Mouse (Mus musculus): Measurements from ENCODE around the gene Manba. TPM values are rescaled to one million over a fixed set of nuclear protein-coding genes. Genes with fewer than 3 reads are reported as not detected.
"Not testable (repeated sequence)": the region's sequence is repeated elsewhere in the genome, so short reads cannot be mapped to it uniquely, and the experiment has no call there.

The Manba gene
- polyA plus RNA-seq, 1 experiment from 2014 or later, result 5.8 TPM

GRCm38 (mm10) chr3:135524900-135525299 is 39.5 kb downstream of the Manba start:
- WGBS (ENCODE audit: insufficient replicate concordance), result 53% methylated on average over 2 of the region's 2 CpGs
- H3K36me3 ChIP-seq (replicated peaks); H3K27ac ChIP-seq (replicated peaks); H3K4me1 ChIP-seq (replicated peaks); H3K9me3 ChIP-seq (replicated peaks); H3K27me3 ChIP-seq; H3K9ac ChIP-seq; H3K4me3 ChIP-seq (replicated peaks); H3K4me2 ChIP-seq; ATAC-seq (ENCODE audit: insufficient read depth): not testable (repeated sequence)

GRCm38 (mm10) chr3:135529670-135530069 is 44.3 kb downstream of the Manba start:
- no peaks in the 10 kb centered on the region for H3K4me1 ChIP-seq (replicated peaks)
- no peak overlapping the region for H3K4me3 ChIP-seq (replicated peaks)
- WGBS (ENCODE audit: insufficient replicate concordance), result 77% methylated on average over 7 of the region's 7 CpGs
- H3K27me3 ChIP-seq, result no peaks in the 10 kb centered on the region
- H3K36me3 ChIP-seq (replicated peaks), result no peaks in the 10 kb centered on the region
- no peak overlapping the region for H3K9ac ChIP-seq
- no peak overlapping the region for H3K27ac ChIP-seq (replicated peaks)
- H3K9me3 ChIP-seq (replicated peaks), result no peaks in the 10 kb centered on the region
- no peak overlapping the region for H3K4me2 ChIP-seq
- ATAC-seq (ENCODE audit: insufficient read depth), result no peak

- Histone ChIP-seq H3K27ac (replicated peaks) (no peak overlapping the region), H3K36me3 (replicated peaks) (no peaks in the 10 kb centered on the region), H3K4me2 (no peak overlapping the region), H3K4me3 (replicated peaks) (no peak overlapping the region), H3K27me3 (no peaks in the 10 kb centered on the region), H3K9ac (no peak overlapping the region), H3K4me1 (replicated peaks) (no peaks in the 10 kb centered on the region), H3K9me3 (replicated peaks) (no peaks in the 10 kb centered on the region)
- 64% methylated on average over 2 of the region's 2 CpGs for WGBS (ENCODE audit: insufficient replicate concordance)
- no peak for ATAC-seq (ENCODE audit: insufficient read depth)
Observed at GRCm38 (mm10) chr3:135531762-135532161, 46.4 kb downstream of the Manba start.

GRCm38 (mm10) chr3:135534103-135534502 is 48.7 kb downstream of the Manba start:
- H3K9ac ChIP-seq, result no peak overlapping the region
- H3K4me1 ChIP-seq (replicated peaks), result no peaks in the 10 kb centered on the region
- ATAC-seq (ENCODE audit: insufficient read depth), result no peak
- no peak overlapping the region for H3K4me2 ChIP-seq
- no peaks in the 10 kb centered on the region for H3K9me3 ChIP-seq (replicated peaks)
- H3K4me3 ChIP-seq (replicated peaks), result no peak overlapping the region
- no peaks in the 10 kb centered on the region for H3K27me3 ChIP-seq
- WGBS (ENCODE audit: insufficient replicate concordance), result 46% methylated on average over 4 of the region's 5 CpGs
- no peaks in the 10 kb centered on the region for H3K36me3 ChIP-seq (replicated peaks)
- no peak overlapping the region for H3K27ac ChIP-seq (replicated peaks)

GRCm38 (mm10) chr3:135546212-135546923 is 61.0 kb downstream of the Manba start:
- Histone ChIP-seq H3K4me3 (replicated peaks) (no peak overlapping the region), H3K4me2 (no peak overlapping the region), H3K27ac (replicated peaks) (no peak overlapping the region), H3K36me3 (replicated peaks) (peaks cover 4% of the 10 kb centered on the region), H3K4me1 (replicated peaks) (no peaks in the 10 kb centered on the region), H3K27me3 (no peaks in the 10 kb centered on the region), H3K9me3 (replicated peaks) (no peaks in the 10 kb centered on the region), H3K9ac (no peak overlapping the region)
- WGBS (ENCODE audit: insufficient replicate concordance), result 62% methylated on average over 13 of the region's 13 CpGs
- no peak for ATAC-seq (ENCODE audit: insufficient read depth)

- Histone ChIP-seq H3K36me3 (replicated peaks) (peaks cover 4% of the 10 kb centered on the region), H3K27ac (replicated peaks) (no peak overlapping the region), H3K27me3 (no peaks in the 10 kb centered on the region), H3K4me1 (replicated peaks) (no peaks in the 10 kb centered on the region), H3K9me3 (replicated peaks) (no peaks in the 10 kb centered on the region), H3K9ac (no peak overlapping the region), H3K4me2 (no peak overlapping the region), H3K4me3 (replicated peaks) (no peak overlapping the region)
- WGBS (ENCODE audit: insufficient replicate concordance), result 73% methylated on average over 8 of the region's 8 CpGs
- no peak for ATAC-seq (ENCODE audit: insufficient read depth)
Observed at GRCm38 (mm10) chr3:135547298-135547697, 61.9 kb downstream of the Manba start.

GRCm38 (mm10) chr3:135552874-135553273 is 67.5 kb downstream of the Manba start:
- Histone ChIP-seq H3K27me3 (no peaks in the 10 kb centered on the region), H3K27ac (replicated peaks) (no peak overlapping the region), H3K4me1 (replicated peaks) (no peaks in the 10 kb centered on the region), H3K36me3 (replicated peaks) (peaks cover 4% of the 10 kb centered on the region), H3K9ac (no peak overlapping the region), H3K9me3 (replicated peaks) (no peaks in the 10 kb centered on the region), H3K4me2 (no peak overlapping the region), H3K4me3 (replicated peaks) (no peak overlapping the region)
- no peak for ATAC-seq (ENCODE audit: insufficient read depth)
- 71% methylated on average over 5 of the region's 5 CpGs for WGBS (ENCODE audit: insufficient replicate concordance)

- H3K27me3 ChIP-seq, result no peaks in the 10 kb centered on the region
- H3K4me2 ChIP-seq, result no peak overlapping the region
- H3K36me3 ChIP-seq (replicated peaks), result peaks cover 4% of the 10 kb centered on the region
- H3K27ac ChIP-seq (replicated peaks), result no peak overlapping the region
- no peaks in the 10 kb centered on the region for H3K4me1 ChIP-seq (replicated peaks)
- H3K4me3 ChIP-seq (replicated peaks), result no peak overlapping the region
- ATAC-seq (ENCODE audit: insufficient read depth), result no peak
- no peak overlapping the region for H3K9ac ChIP-seq
- whole genome bisulfite sequencing (ENCODE audit: insufficient replicate concordance), result 71% methylated on average over 6 of the region's 6 CpGs
- no peaks in the 10 kb centered on the region for H3K9me3 ChIP-seq (replicated peaks)
Observed at GRCm38 (mm10) chr3:135555192-135555591, 69.8 kb downstream of the Manba start.

- Histone ChIP-seq H3K36me3 (replicated peaks) (peaks cover under 1% of the 10 kb centered on the region), H3K4me3 (replicated peaks) (no peak overlapping the region), H3K4me2 (no peak overlapping the region), H3K9me3 (replicated peaks) (no peaks in the 10 kb centered on the region), H3K27me3 (no peaks in the 10 kb centered on the region), H3K27ac (replicated peaks) (no peak overlapping the region), H3K4me1 (replicated peaks) (no peaks in the 10 kb centered on the region), H3K9ac (no peak overlapping the region)
- ATAC-seq (ENCODE audit: insufficient read depth), result no peak
- WGBS (ENCODE audit: insufficient replicate concordance), result 60% methylated on average over 7 of the region's 7 CpGs
Observed at GRCm38 (mm10) chr3:135556052-135556587, 70.7 kb downstream of the Manba start.

GRCm38 (mm10) chr3:135556851-135557662 is 71.6 kb downstream of the Manba start:
- Histone ChIP-seq H3K4me1 (replicated peaks) (no peaks in the 10 kb centered on the region), H3K9ac (no peak overlapping the region), H3K9me3 (replicated peaks) (no peaks in the 10 kb centered on the region), H3K36me3 (replicated peaks) (no peaks in the 10 kb centered on the region), H3K4me2 (no peak overlapping the region), H3K4me3 (replicated peaks) (no peak overlapping the region), H3K27ac (replicated peaks) (no peak overlapping the region), H3K27me3 (no peaks in the 10 kb centered on the region)
- no peak for ATAC-seq (ENCODE audit: insufficient read depth)
- WGBS (ENCODE audit: insufficient replicate concordance), result 72% methylated on average over 12 of the region's 12 CpGs

GRCm38 (mm10) chr3:135562036-135562435 is 76.6 kb downstream of the Manba start:
- Histone ChIP-seq H3K27me3 (no peaks in the 10 kb centered on the region), H3K4me2 (no peak overlapping the region), H3K9ac (no peak overlapping the region), H3K4me1 (replicated peaks) (no peaks in the 10 kb centered on the region), H3K27ac (replicated peaks) (no peak overlapping the region), H3K9me3 (replicated peaks) (no peaks in the 10 kb centered on the region), H3K36me3 (replicated peaks) (no peaks in the 10 kb centered on the region), H3K4me3 (replicated peaks) (no peak overlapping the region)
- no peak for ATAC-seq (ENCODE audit: insufficient read depth)
- 64% methylated on average over 7 of the region's 7 CpGs for WGBS (ENCODE audit: insufficient replicate concordance)
